Mouse (Mus musculus): ENCODE results near the gene Lyl1. TPM values are rescaled to one million over a fixed set of nuclear protein-coding genes. Genes with fewer than 3 reads are reported as not detected.

Gene Lyl1
- polyA plus RNA-seq, 1 experiment from 2014 or later, result 4.9 TPM

DNA sequence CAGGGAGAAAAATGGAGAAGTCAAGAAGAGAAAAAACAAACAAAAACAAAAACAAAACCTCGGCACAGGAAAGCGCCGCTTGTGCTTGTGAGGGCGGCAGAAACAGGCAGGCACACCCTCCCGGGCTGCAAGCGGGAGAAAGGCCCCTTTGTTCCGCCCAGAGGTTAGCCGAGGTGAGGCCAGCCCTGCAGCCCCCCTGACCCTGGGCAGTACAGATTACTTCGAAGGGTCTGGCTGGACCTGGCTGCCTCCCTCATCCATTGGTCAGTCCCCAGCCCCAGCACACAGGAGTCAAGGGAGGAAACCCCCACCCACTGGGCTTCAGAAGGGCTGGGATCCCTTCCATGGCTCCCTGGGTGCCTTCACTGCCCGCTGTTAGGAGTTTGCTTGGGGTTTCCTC is 37.0 kb downstream of the Lyl1 start:
- Histone ChIP-seq H3K36me3 (no peaks in the 10 kb centered on the region), H3K9me3 (no peaks in the 10 kb centered on the region), H3K4me2 (replicated peaks) (no peak overlapping the region), H3K4me1 (peaks cover 83% of the 10 kb centered on the region), H3K27me3 (peaks cover 43% of the 10 kb centered on the region), H3K4me3 (no peak overlapping the region), H3K27ac (peak overlapping the region; percentile 99), H3K9ac (peak overlapping the region; percentile 42)
- WGBS, result 14% methylated on average over 10 of the region's 10 CpGs
- no peak for ATAC-seq (ENCODE audit: insufficient number of reproducible peaks, insufficient read depth, low FRiP score, low TSS enrichment)

DNA sequence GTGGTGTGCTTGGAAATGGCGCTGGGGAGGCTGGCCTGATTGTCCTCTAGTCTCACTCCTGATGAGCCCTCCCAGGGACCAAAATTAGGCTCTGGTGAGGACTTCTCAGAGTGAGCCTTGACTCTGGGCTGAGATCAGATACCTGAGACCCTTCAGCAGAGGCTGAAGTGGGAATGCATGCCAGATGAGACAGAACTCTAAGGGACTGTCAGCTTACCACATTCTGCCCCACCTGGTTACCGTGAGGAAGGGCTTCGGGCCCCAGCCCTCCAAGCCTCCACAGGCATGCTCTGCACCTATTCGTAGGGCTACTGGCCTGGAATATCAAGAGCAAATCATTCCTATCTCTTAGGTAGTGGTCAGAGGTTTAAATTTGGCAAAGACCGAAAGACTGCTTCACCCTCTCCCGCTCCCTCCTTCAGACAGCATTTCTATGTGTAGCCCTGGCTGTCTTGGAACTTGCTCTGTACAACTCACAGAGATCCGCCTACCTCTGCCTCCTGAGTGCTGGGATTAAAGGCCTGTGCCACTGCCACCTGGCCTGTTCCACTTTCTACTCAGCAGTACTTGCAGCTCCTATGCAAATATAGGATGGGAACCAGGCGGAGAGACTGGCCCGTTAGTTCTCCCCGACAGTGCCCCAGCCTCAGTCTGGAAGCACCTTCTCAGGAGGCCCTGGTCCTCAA is 37.6 kb downstream of the Lyl1 start:
- peaks cover 39% of the 10 kb centered on the region for H3K27me3 ChIP-seq
- 29% methylated on average over 10 of the region's 10 CpGs for WGBS
- H3K4me2 ChIP-seq (replicated peaks), result no peak overlapping the region
- H3K9me3 ChIP-seq, result no peaks in the 10 kb centered on the region
- peak overlapping the region; percentile 42 for H3K9ac ChIP-seq
- H3K4me1 ChIP-seq, result peaks cover 83% of the 10 kb centered on the region
- no peak for ATAC-seq (ENCODE audit: insufficient number of reproducible peaks, insufficient read depth, low FRiP score, low TSS enrichment)
- H3K4me3 ChIP-seq, result no peak overlapping the region
- H3K27ac ChIP-seq, result peak overlapping the region; percentile 99
- no peaks in the 10 kb centered on the region for H3K36me3 ChIP-seq

DNA sequence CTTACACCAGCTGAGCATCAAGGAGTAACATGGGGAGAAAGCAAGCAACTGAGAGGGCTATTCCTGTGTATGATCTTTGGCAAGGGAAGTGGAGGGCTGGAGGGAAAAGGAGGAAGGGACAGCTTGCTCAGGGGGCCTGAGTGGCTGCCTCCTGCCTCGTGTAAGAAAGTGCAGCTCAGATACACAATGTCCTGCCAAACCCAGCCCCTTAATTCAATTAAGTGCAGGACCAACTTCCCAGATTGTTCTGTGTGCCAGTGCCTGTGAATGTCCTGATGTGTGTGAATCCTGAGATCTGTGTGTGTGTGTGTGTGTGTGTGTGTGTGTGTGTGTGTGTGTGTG is 38.1 kb downstream of the Lyl1 start:
- Histone ChIP-seq H3K27ac (peak overlapping the region; percentile 99), H3K9me3 (no peaks in the 10 kb centered on the region), H3K4me3 (no peak overlapping the region), H3K9ac (no peak overlapping the region), H3K4me2 (replicated peaks) (no peak overlapping the region), H3K27me3 (peaks cover 36% of the 10 kb centered on the region), H3K36me3 (no peaks in the 10 kb centered on the region), H3K4me1 (peaks cover 83% of the 10 kb centered on the region)
- ATAC-seq (ENCODE audit: insufficient number of reproducible peaks, insufficient read depth, low FRiP score, low TSS enrichment), result no peak
- 6% methylated on average over 1 of the region's 1 CpGs for WGBS

DNA sequence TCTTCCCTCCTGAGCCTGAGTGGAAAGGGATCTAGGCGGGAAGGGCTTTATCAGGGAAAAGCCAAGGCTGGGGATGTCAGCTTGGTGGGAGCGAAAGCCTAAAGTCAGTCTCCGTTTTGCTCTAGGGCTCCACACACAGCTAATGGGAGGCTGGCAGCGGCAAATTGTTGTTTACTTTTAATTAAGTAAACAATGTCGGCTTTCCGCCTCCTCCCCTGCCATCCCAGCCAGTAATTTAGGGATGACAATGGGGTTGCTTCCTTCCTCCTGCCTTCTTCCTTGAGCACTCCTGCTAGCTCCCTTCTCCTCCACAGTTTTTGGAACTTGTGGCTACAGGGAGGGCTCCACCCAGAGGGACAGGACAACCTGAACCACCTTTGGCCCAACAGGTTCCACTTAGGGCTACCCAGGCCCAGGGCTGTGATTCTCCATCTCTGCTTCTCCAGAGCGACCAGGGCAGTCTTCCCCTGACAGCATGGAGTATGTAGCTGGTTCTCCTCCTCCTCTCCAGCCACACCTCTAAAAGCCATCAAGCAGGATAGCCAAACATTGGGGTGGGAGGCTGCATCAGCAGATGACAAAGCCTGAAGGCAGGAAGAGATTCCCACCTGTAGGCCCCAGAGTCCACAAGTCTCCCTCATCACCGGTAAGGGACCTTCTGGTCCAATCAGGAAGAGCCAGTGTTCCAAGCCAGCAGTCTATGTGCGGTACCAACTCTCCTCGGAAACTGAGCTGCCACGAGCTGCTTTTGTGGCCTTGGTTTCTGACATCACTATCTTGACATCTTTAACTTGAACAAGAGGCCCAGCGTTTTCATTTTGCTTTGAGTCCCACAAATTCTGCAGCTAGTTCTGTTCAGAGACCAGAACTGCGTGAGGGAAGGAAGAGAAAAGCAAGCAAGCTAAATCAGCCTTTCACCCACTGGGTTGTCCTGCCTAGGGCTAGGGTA is 39.9 kb downstream of the Lyl1 start:
- 20% methylated on average over 13 of the region's 13 CpGs for WGBS
- no peaks in the 10 kb centered on the region for H3K36me3 ChIP-seq
- peaks cover 40% of the 10 kb centered on the region for H3K27me3 ChIP-seq
- H3K9me3 ChIP-seq, result no peaks in the 10 kb centered on the region
- peak overlapping the region; percentile 45 for H3K4me2 ChIP-seq (replicated peaks)
- no peak overlapping the region for H3K4me3 ChIP-seq
- peak overlapping the region; percentile 99 for H3K27ac ChIP-seq
- H3K4me1 ChIP-seq, result peaks cover 90% of the 10 kb centered on the region
- ATAC-seq (ENCODE audit: insufficient number of reproducible peaks, insufficient read depth, low FRiP score, low TSS enrichment), result no peak
- peak overlapping the region; percentile 17; the same call in 1 of the 2 replicates for H3K9ac ChIP-seq

DNA sequence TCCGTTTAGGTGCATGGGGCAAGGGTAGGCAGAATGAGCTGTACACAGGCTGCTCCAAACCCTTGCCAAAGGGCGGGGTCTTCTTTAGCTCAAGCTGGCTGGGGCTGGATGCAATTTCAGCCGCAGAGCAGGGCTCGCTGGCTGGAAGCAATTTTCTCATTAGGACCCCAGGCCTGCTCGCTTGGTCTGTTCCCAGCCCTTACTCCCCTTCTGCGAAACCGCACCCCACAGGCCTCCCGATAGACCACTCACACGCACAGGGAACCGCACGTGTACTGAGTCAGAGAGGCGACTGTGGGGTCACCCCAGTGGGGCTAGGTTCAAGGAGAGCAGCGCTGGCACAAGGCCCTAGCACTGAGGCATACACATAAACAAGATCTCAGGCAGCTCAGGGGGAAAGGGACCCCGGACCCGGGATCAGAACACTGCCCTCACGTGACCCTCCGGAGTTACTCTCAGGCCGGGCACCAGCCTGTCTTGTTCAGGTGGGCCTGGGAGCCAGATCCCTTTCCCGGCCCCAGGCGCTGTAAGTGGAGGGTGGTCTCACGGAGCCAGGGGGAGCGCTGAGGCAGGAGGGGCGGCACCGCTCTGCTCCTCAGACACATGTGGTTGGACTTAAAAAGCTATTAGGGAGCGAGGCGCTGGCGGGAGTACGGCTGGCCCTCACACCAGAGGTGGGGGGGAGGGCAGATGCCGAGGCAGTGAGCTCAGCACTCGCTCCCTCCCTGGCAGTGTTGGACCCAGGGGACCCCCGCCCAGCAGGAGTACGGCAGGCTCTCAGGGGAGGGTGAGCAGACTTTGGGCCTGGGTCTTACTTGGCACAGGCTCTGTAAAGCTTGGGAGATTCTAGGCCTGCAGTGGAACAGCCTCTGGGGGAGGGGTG is 41.2 kb downstream of the Lyl1 start:
- H3K4me1 ChIP-seq, result peaks cover 97% of the 10 kb centered on the region
- peaks cover 43% of the 10 kb centered on the region for H3K27me3 ChIP-seq
- H3K4me3 ChIP-seq, result peak overlapping the region; percentile 6; the same call in 1 of the 2 replicates
- H3K9ac ChIP-seq, result peak overlapping the region; percentile 34; the same call in 1 of the 2 replicates
- H3K9me3 ChIP-seq, result no peaks in the 10 kb centered on the region
- peak overlapping the region; percentile 45 for H3K4me2 ChIP-seq (replicated peaks)
- no peaks in the 10 kb centered on the region for H3K36me3 ChIP-seq
- peak; percentile 82 for ATAC-seq (ENCODE audit: insufficient number of reproducible peaks, insufficient read depth, low FRiP score, low TSS enrichment)
- peak overlapping the region; percentile 99 for H3K27ac ChIP-seq
- WGBS, result 2% methylated on average over 32 of the region's 32 CpGs

DNA sequence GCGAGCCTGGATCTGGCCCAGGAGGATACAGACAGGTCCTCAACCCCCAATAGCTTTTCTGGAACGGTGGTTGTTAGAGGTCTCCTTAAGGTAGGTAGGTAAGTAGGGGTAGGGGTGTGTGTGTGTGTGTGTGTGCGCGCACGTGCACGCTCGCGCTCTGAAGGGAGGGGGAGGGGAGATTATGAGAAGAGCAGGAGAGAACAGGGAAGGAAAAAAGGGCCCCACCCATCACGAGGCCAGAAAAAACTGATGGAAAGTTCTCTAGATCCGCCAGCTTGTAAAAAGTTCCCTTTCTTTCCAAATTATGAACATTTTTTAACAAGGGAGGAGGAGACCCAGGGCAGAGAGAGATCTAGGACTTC is 41.8 kb downstream of the Lyl1 start:
- no peak for ATAC-seq (ENCODE audit: insufficient number of reproducible peaks, insufficient read depth, low FRiP score, low TSS enrichment)
- Histone ChIP-seq H3K9me3 (no peaks in the 10 kb centered on the region), H3K9ac (no peak overlapping the region), H3K27ac (peak overlapping the region; percentile 99), H3K4me1 (peaks cover 96% of the 10 kb centered on the region), H3K27me3 (peaks cover 49% of the 10 kb centered on the region), H3K4me3 (0 out of 2 replicates have a peak overlapping the region, but pooled peaks have one; percentile 6), H3K4me2 (replicated peaks) (peak overlapping the region; percentile 45), H3K36me3 (no peaks in the 10 kb centered on the region)
- WGBS, result 2% methylated on average over 10 of the region's 10 CpGs

DNA sequence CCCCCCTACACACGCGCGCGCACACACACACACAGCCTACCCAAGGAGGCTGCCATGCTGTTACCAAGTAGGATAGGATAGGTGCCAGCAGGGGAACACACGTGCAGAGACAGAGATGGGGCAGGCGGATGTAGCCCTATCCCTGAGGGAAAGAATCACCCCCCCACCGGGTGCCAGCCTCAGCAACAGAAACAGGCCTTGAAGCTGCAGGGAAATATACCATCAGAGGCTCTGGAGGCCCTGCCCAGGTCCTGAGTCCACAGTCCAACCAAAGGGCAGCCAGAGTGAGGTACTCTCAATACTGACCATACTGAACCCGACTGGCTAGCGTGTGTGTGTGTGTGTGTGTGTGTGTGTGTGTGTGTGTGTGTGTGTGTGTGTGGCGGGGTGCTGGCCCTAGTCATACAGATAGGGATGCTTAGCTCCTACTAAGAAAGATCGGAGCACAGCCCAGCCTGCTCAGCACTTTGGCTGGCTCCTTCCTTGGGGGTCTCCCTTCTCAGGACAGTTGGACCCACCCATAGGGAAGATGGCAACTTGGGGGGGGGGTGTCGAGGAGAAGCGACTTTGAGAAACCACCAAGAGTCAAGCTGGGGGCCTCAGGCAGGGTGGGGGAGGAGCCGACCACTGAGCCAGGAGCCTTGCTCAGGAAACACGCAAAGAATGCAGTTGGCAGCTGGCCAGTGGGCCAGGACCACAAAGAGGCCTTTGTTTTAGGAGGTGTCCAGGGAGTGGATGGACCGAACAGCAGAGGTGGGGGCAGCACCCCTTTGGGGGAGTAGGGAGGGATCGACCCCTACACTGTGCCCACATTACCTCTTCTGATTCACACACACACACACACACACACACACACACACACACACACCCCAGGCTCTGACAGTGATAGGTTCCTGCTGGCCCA is 42.5 kb downstream of the Lyl1 start:
- Histone ChIP-seq H3K27ac (peak overlapping the region; percentile 99), H3K27me3 (peaks cover 54% of the 10 kb centered on the region), H3K4me3 (no peak overlapping the region), H3K4me2 (replicated peaks) (peak overlapping the region; percentile 45), H3K4me1 (peaks cover 89% of the 10 kb centered on the region), H3K9me3 (no peaks in the 10 kb centered on the region), H3K9ac (peak overlapping the region; percentile 42; the same call in 1 of the 2 replicates), H3K36me3 (no peaks in the 10 kb centered on the region)
- WGBS, result 4% methylated on average over 16 of the region's 17 CpGs
- peak; percentile 17; the same call in 1 of the 2 replicates for ATAC-seq (ENCODE audit: insufficient number of reproducible peaks, insufficient read depth, low FRiP score, low TSS enrichment)

DNA sequence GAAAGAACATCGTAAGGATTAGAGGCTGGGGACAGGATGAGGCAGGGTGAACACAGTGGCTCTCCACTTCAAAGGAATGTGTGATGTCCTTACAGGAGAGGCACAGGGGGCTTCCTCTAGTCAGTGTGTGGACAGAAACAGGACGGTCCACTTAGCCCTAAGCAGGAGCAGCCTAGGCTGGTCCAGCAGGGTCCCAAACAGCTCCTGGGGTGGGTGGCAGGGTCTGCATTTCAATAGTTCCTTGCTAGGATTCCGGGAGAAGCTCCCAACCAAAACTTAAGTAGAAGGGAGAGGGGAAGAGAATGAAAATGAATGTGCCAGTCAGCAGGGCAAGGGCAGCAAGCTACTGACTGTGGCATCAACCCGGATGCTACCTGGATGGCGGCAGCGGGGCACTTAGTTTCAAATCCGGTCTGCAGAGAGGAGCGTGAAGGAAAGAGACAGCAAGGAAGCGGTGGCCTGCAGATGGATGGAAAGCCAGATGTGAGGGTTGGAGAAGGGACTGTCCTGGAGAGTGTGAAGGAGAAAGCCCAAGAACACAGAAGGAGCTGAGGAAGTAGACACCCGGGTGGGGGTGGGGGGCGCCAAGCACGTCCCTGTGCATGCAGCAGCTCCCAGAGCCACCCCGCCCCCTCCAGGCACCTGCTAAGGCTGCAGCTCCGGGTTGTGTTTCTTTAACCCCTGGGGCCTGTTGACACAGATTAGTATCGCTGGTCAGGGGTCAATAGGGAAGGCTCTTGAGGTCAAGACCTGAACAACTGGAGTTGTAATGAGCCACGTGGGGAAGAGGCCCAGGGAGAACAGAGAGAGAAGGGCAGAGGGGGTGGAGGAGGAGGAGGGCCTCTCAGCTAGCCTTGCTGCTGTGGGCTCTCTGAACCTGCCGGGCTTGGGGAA is 44.0 kb downstream of the Lyl1 start:
- Histone ChIP-seq H3K9me3 (no peaks in the 10 kb centered on the region), H3K27me3 (peaks cover 61% of the 10 kb centered on the region), H3K9ac (peak overlapping the region; percentile 42), H3K4me3 (no peak overlapping the region), H3K4me1 (peaks cover 88% of the 10 kb centered on the region), H3K27ac (peak overlapping the region; percentile 99), H3K36me3 (no peaks in the 10 kb centered on the region), H3K4me2 (replicated peaks) (peak overlapping the region; percentile 45)
- no peak for ATAC-seq (ENCODE audit: insufficient number of reproducible peaks, insufficient read depth, low FRiP score, low TSS enrichment)
- 3% methylated on average over 17 of the region's 17 CpGs for WGBS

DNA sequence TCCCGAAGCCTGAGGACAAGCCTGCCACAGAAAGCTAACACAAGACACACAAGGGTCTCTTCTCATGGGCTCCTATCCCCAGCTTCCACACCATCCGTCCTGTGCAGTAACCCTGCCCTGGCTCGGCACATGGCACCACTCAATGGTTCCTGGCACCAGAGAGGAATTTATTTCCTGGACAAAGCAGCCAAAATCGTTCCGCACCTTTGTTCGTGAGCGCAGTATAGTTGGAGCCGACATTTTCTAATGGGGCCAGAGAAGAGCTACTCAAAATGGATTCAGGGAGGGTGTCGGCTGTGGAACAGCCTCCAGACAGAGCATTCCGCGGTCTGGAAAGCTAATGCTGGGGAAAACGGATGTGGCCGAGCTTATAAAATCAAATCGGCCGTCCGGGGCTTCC is 48.3 kb downstream of the Lyl1 start:
- H3K4me1 ChIP-seq, result peaks cover 66% of the 10 kb centered on the region

More for the DNA sequence above, 48.3 kb downstream of the Lyl1 start:
- Histone ChIP-seq H3K4me2 (replicated peaks) (no peak overlapping the region), H3K36me3 (no peaks in the 10 kb centered on the region), H3K27ac (peak overlapping the region; percentile 73), H3K27me3 (peaks cover 89% of the 10 kb centered on the region), H3K9me3 (no peaks in the 10 kb centered on the region), H3K4me3 (no peak overlapping the region), H3K9ac (no peak overlapping the region)
- no peak for ATAC-seq (ENCODE audit: insufficient number of reproducible peaks, insufficient read depth, low FRiP score, low TSS enrichment)
- 63% methylated on average over 16 of the region's 16 CpGs for WGBS
